Mouse (Mus musculus): Measurements from ENCODE around the gene Ubn1. TPM values are rescaled to one million over a fixed set of nuclear protein-coding genes. Genes with fewer than 3 reads are reported as not detected.

Ubn1 gene
- polyA plus RNA-seq, 1 experiment from 2014 or later, result 17.1 TPM

DNA sequence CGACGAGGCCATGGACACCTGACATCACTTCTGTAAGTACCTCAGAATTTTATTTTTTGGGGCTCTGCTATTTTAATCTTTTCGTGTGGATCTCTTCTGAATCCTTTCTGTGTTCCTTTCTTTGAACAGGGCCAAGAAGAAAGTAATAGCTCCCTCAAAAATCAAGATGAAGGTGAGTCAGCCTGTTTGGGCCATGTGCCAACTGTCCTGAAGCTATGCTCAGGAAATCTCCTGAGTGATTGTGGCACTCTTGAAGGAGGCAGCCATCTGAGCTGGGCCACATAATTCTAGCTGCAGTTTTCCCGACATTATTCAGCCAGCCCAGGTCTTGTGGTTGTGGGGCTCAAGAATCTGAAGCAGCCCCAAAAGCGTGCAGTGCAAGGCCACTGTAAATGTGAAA is 24.5 kb downstream of the Ubn1 start:
- ATAC-seq (ENCODE audit: insufficient number of reproducible peaks, insufficient read depth, low FRiP score, low read depth), result no peak
- Histone ChIP-seq H3K4me3 (ENCODE audit: control insufficient read depth in 1 of 2, insufficient read depth in 1 of 2, low read depth in 1 of 2, low read length in 2 of 2) (no peak overlapping the region), H3K4me2 (ENCODE audit: low read length) (no peak overlapping the region), H3K27ac (replicated peaks in 1 of 2; ENCODE audit: control insufficient read depth in 1 of 2, insufficient read depth in 1 of 2, low read depth in 2 of 2, low read length in 2 of 2) (no peak overlapping the region), H3K4me1 (ENCODE audit: control insufficient read depth in 2 of 2, insufficient read depth in 2 of 2, low read length in 2 of 2) (no peaks in the 10 kb centered on the region), H3K36me3 (ENCODE audit: control insufficient read depth, insufficient read depth, low read length) (peaks cover 97% of the 10 kb centered on the region), H3K9me3 (ENCODE audit: control insufficient read depth, low read length) (no peaks in the 10 kb centered on the region), H3K9ac (ENCODE audit: low read length) (no peak overlapping the region), H3K27me3 (ENCODE audit: control insufficient read depth, insufficient read depth, low read length) (no peaks in the 10 kb centered on the region)
- 85% methylated on average over 5 of the region's 5 CpGs for WGBS

- H3K36me3 ChIP-seq (ENCODE audit: control insufficient read depth, insufficient read depth, low read length), result peaks cover 76% of the 10 kb centered on the region
- no peak overlapping the region for H3K9ac ChIP-seq (ENCODE audit: low read length)
- ATAC-seq (ENCODE audit: insufficient number of reproducible peaks, insufficient read depth, low FRiP score, low read depth), result no peak
- 91% methylated on average over 4 of the region's 4 CpGs for WGBS
- no peak overlapping the region for H3K4me3 ChIP-seq (ENCODE audit: control insufficient read depth in 1 of 2, insufficient read depth in 1 of 2, low read depth in 1 of 2, low read length in 2 of 2)
- no peak overlapping the region for H3K4me2 ChIP-seq (ENCODE audit: low read length)
- no peak overlapping the region for H3K27ac ChIP-seq (replicated peaks in 1 of 2; ENCODE audit: control insufficient read depth in 1 of 2, insufficient read depth in 1 of 2, low read depth in 2 of 2, low read length in 2 of 2)
- no peaks in the 10 kb centered on the region for H3K27me3 ChIP-seq (ENCODE audit: control insufficient read depth, insufficient read depth, low read length)
- no peaks in the 10 kb centered on the region for H3K9me3 ChIP-seq (ENCODE audit: control insufficient read depth, low read length)
- no peaks in the 10 kb centered on the region; a peak in 1 of 4 replicates for H3K4me1 ChIP-seq (ENCODE audit: control insufficient read depth in 2 of 2, insufficient read depth in 2 of 2, low read length in 2 of 2)
Measured at GRCm38 (mm10) chr16:5085196-5085595, 35.3 kb downstream of the Ubn1 start.

GRCm38 (mm10) chr16:5086179-5086578 is 36.3 kb downstream of the Ubn1 start:
- H3K27me3 ChIP-seq (ENCODE audit: control insufficient read depth, insufficient read depth, low read length), result no peaks in the 10 kb centered on the region
- H3K4me3 ChIP-seq (ENCODE audit: control insufficient read depth in 1 of 2, insufficient read depth in 1 of 2, low read depth in 1 of 2, low read length in 2 of 2), result no peak overlapping the region
- WGBS, result 98% methylated on average over 2 of the region's 2 CpGs

DNA sequence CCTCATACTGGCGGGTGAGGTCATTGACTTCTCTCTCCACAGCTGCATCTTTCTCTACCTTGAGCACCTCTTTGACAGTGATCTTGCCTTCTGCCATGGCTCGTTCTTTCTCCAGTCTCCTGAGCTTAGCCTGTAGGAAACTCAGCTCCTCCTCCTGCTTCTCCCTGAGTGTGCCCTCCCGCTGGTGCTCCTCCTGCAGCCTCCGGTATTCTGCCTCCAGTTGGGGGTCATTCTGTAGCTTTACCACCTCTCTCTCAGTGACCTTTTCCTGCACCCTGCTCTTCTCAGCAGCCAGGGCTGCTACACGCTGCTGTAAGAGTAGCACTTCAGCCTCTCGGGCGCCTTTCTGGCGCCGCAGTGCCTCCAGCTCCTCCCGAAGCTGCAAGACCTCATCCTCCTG is 39.2 kb downstream of the Ubn1 start:
- Histone ChIP-seq H3K4me2 (ENCODE audit: low read length) (no peak overlapping the region), H3K36me3 (ENCODE audit: control insufficient read depth, insufficient read depth, low read length) (peaks cover 43% of the 10 kb centered on the region), H3K4me1 (ENCODE audit: control insufficient read depth in 2 of 2, insufficient read depth in 2 of 2, low read length in 2 of 2) (peaks cover 0 to 6% of the 10 kb centered on the region in 2 experiments; a peak in 2 of 4 replicates), H3K27ac (replicated peaks in 1 of 2; ENCODE audit: control insufficient read depth in 1 of 2, insufficient read depth in 1 of 2, low read depth in 2 of 2, low read length in 2 of 2) (no peak overlapping the region), H3K9ac (ENCODE audit: low read length) (no peak overlapping the region), H3K27me3 (ENCODE audit: control insufficient read depth, insufficient read depth, low read length) (no peaks in the 10 kb centered on the region), H3K9me3 (ENCODE audit: control insufficient read depth, low read length) (no peaks in the 10 kb centered on the region), H3K4me3 (ENCODE audit: control insufficient read depth in 1 of 2, insufficient read depth in 1 of 2, low read depth in 1 of 2, low read length in 2 of 2) (no peak overlapping the region)
- 43% methylated on average over 10 of the region's 10 CpGs for WGBS
- no peak for ATAC-seq (ENCODE audit: insufficient number of reproducible peaks, insufficient read depth, low FRiP score, low read depth)

More at GRCm38 (mm10) chr16:5086179-5086578, 36.3 kb downstream of the Ubn1 start:
- no peak overlapping the region for H3K27ac ChIP-seq (replicated peaks in 1 of 2; ENCODE audit: control insufficient read depth in 1 of 2, insufficient read depth in 1 of 2, low read depth in 2 of 2, low read length in 2 of 2)
- no peak overlapping the region for H3K4me2 ChIP-seq (ENCODE audit: low read length)
- ATAC-seq (ENCODE audit: insufficient number of reproducible peaks, insufficient read depth, low FRiP score, low read depth), result no peak
- peaks cover 71% of the 10 kb centered on the region for H3K36me3 ChIP-seq (ENCODE audit: control insufficient read depth, insufficient read depth, low read length)
- no peaks in the 10 kb centered on the region for H3K9me3 ChIP-seq (ENCODE audit: control insufficient read depth, low read length)
- peaks cover 0 to 6% of the 10 kb centered on the region in 2 experiments; a peak in 2 of 4 replicates for H3K4me1 ChIP-seq (ENCODE audit: control insufficient read depth in 2 of 2, insufficient read depth in 2 of 2, low read length in 2 of 2)
- no peak overlapping the region for H3K9ac ChIP-seq (ENCODE audit: low read length)

GRCm38 (mm10) chr16:5093285-5093684 is 43.4 kb downstream of the Ubn1 start:
- Histone ChIP-seq H3K4me2 (ENCODE audit: low read length) (no peak overlapping the region), H3K27ac (replicated peaks in 1 of 2; ENCODE audit: control insufficient read depth in 1 of 2, insufficient read depth in 1 of 2, low read depth in 2 of 2, low read length in 2 of 2) (no peak overlapping the region), H3K9ac (ENCODE audit: low read length) (no peak overlapping the region), H3K4me3 (ENCODE audit: control insufficient read depth in 1 of 2, insufficient read depth in 1 of 2, low read depth in 1 of 2, low read length in 2 of 2) (no peak overlapping the region), H3K4me1 (ENCODE audit: control insufficient read depth in 2 of 2, insufficient read depth in 2 of 2, low read length in 2 of 2) (peaks cover 0 to 6% of the 10 kb centered on the region in 2 experiments; a peak in 2 of 4 replicates), H3K9me3 (ENCODE audit: control insufficient read depth, low read length) (no peaks in the 10 kb centered on the region), H3K27me3 (ENCODE audit: control insufficient read depth, insufficient read depth, low read length) (no peaks in the 10 kb centered on the region), H3K36me3 (ENCODE audit: control insufficient read depth, insufficient read depth, low read length) (peaks cover under 1% of the 10 kb centered on the region)
- ATAC-seq (ENCODE audit: insufficient number of reproducible peaks, insufficient read depth, low FRiP score, low read depth), result no peak
- WGBS, result 85% methylated on average over 5 of the region's 5 CpGs

DNA sequence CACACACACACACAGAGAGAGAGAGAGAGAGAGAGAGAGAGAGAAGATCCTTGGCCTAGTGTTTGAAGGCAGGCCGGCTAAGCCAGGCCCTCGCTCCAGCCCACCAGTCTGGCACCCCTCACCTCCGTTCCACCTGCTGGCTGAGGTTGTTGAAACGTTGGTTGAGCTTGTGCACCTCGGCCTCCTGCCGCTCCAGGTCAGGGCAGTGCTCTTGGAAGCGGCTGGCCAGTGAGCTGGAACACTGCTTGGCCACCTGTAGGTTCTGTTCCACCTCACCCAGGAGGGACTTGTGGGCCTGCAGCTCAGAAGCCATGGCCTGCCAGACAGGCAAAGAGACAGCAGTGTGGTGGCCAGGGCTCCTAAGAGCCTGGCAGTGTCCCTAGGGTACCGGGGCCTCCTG is 46.6 kb downstream of the Ubn1 start:
- H3K36me3 ChIP-seq (ENCODE audit: control insufficient read depth, insufficient read depth, low read length), result no peaks in the 10 kb centered on the region
- H3K9ac ChIP-seq (ENCODE audit: low read length), result no peak overlapping the region
- H3K27ac ChIP-seq (replicated peaks in 1 of 2; ENCODE audit: control insufficient read depth in 1 of 2, insufficient read depth in 1 of 2, low read depth in 2 of 2, low read length in 2 of 2), result no peak overlapping the region
- H3K4me1 ChIP-seq (ENCODE audit: control insufficient read depth in 2 of 2, insufficient read depth in 2 of 2, low read length in 2 of 2), result no peaks in the 10 kb centered on the region
- ATAC-seq (ENCODE audit: insufficient number of reproducible peaks, insufficient read depth, low FRiP score, low read depth), result no peak
- no peaks in the 10 kb centered on the region; the same call in 1 of the 2 replicates for H3K27me3 ChIP-seq (ENCODE audit: control insufficient read depth, insufficient read depth, low read length)
- no peak overlapping the region for H3K4me3 ChIP-seq (ENCODE audit: control insufficient read depth in 1 of 2, insufficient read depth in 1 of 2, low read depth in 1 of 2, low read length in 2 of 2)
- 83% methylated on average over 8 of the region's 8 CpGs for WGBS
- no peak overlapping the region for H3K4me2 ChIP-seq (ENCODE audit: low read length)
- H3K9me3 ChIP-seq (ENCODE audit: control insufficient read depth, low read length), result no peaks in the 10 kb centered on the region

DNA sequence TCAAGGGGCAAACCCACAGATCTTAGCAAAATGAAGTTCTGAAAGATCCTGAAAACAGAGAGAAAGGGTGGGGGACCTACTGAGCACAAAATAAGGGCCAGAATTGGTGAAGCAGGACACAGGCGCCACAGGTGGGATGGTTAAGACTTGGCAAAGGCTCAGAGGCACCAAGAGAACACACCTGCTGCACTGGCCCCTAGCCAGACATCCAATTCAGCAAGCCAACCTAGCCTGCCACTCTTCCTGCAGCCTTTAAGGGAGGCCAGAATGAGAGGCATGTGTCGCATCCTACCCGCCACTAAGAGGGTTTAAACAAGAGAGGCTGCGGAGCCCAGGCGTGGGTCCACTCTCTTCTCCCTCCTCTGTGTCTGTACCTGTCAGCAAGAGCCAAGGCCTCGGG is 51.1 kb downstream of the Ubn1 start:
- no peak overlapping the region for H3K9ac ChIP-seq (ENCODE audit: low read length)
- H3K27me3 ChIP-seq (ENCODE audit: control insufficient read depth, insufficient read depth, low read length), result no peaks in the 10 kb centered on the region; the same call in 1 of the 2 replicates
- H3K4me1 ChIP-seq (ENCODE audit: control insufficient read depth in 2 of 2, insufficient read depth in 2 of 2, low read length in 2 of 2), result no peaks in the 10 kb centered on the region
- ATAC-seq (ENCODE audit: insufficient number of reproducible peaks, insufficient read depth, low FRiP score, low read depth), result no peak
- H3K9me3 ChIP-seq (ENCODE audit: control insufficient read depth, low read length), result no peaks in the 10 kb centered on the region
- no peaks in the 10 kb centered on the region for H3K36me3 ChIP-seq (ENCODE audit: control insufficient read depth, insufficient read depth, low read length)
- WGBS, result 63% methylated on average over 6 of the region's 6 CpGs
- no peak overlapping the region for H3K4me3 ChIP-seq (ENCODE audit: control insufficient read depth in 1 of 2, insufficient read depth in 1 of 2, low read depth in 1 of 2, low read length in 2 of 2)
- no peak overlapping the region for H3K27ac ChIP-seq (replicated peaks in 1 of 2; ENCODE audit: control insufficient read depth in 1 of 2, insufficient read depth in 1 of 2, low read depth in 2 of 2, low read length in 2 of 2)
- no peak overlapping the region for H3K4me2 ChIP-seq (ENCODE audit: low read length)

DNA sequence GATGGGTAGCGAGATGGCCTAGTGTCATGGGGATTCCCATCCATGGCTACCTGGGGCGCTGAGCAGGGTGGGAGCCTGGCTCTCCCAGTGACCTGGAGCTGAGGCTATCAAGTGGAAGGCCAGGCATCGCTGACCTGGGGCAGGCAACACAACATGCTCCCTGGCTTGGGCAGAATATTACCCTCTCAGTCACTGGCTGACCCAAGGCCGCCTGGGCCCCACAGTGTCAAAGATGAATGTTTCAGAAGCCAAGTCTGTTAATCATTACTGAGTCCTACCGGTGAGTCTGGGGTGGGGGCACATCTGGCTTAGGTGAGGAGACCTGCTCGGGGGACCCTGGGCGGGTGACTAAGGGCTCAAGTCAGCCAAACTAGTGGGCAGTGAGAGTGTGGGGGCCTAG is 60.0 kb downstream of the Ubn1 start:
- no peak for ATAC-seq (ENCODE audit: insufficient number of reproducible peaks, insufficient read depth, low FRiP score, low read depth)
- Histone ChIP-seq H3K9ac (ENCODE audit: low read length) (no peak overlapping the region), H3K27me3 (ENCODE audit: control insufficient read depth, insufficient read depth, low read length) (no peaks in the 10 kb centered on the region), H3K36me3 (ENCODE audit: control insufficient read depth, insufficient read depth, low read length) (no peaks in the 10 kb centered on the region), H3K4me1 (ENCODE audit: control insufficient read depth in 2 of 2, insufficient read depth in 2 of 2, low read length in 2 of 2) (peaks cover 16% of the 10 kb centered on the region in 2 experiments), H3K9me3 (ENCODE audit: control insufficient read depth, low read length) (peaks cover 3% of the 10 kb centered on the region; the same call in 1 of the 2 replicates), H3K4me3 (ENCODE audit: control insufficient read depth in 1 of 2, insufficient read depth in 1 of 2, low read depth in 1 of 2, low read length in 2 of 2) (no peak overlapping the region), H3K4me2 (ENCODE audit: low read length) (no peak overlapping the region), H3K27ac (replicated peaks in 1 of 2; ENCODE audit: control insufficient read depth in 1 of 2, insufficient read depth in 1 of 2, low read depth in 2 of 2, low read length in 2 of 2) (no peak overlapping the region)
- 83% methylated on average over 7 of the region's 7 CpGs for WGBS
